Mouse (Mus musculus): ENCODE results near the gene Plcxd2. TPM values are rescaled to one million over a fixed set of nuclear protein-coding genes. Genes with fewer than 3 reads are reported as not detected.

Plcxd2 gene
- total RNA-seq, 1 experiment from 2014 or later = 3.5 TPM

GRCm38 (mm10) chr16:45986236-45986635 is 23.8 kb downstream of the Plcxd2 start:
- DNase-seq = no peak

GRCm38 (mm10) chr16:45984610-45985606 is 25.1 kb downstream of the Plcxd2 start:
- peak; percentile 63 for DNase-seq

- DNase-seq = no peak
Measured at GRCm38 (mm10) chr16:45976251-45976650, 33.8 kb downstream of the Plcxd2 start.

GRCm38 (mm10) chr16:45973959-45974686 is 35.9 kb downstream of the Plcxd2 start:
- no peak for DNase-seq

GRCm38 (mm10) chr16:45970187-45970586 is 39.8 kb downstream of the Plcxd2 start:
- peak; percentile 13 for DNase-seq

GRCm38 (mm10) chr16:45968716-45969115 is 41.3 kb downstream of the Plcxd2 start:
- no peak for DNase-seq

GRCm38 (mm10) chr16:45967471-45967870 is 42.5 kb downstream of the Plcxd2 start:
- DNase-seq = peak; percentile 88

GRCm38 (mm10) chr16:45966604-45967003 is 43.4 kb downstream of the Plcxd2 start:
- no peak for DNase-seq

- DNase-seq = no peak
Measured at GRCm38 (mm10) chr16:45964777-45965176, 45.2 kb downstream of the Plcxd2 start.

GRCm38 (mm10) chr16:45963837-45964236 is 46.2 kb downstream of the Plcxd2 start:
- no peak for DNase-seq

GRCm38 (mm10) chr16:45963088-45963487 is 46.9 kb downstream of the Plcxd2 start:
- no peak for DNase-seq

GRCm38 (mm10) chr16:45960978-45961377 is 49.0 kb downstream of the Plcxd2 start:
- no peak for DNase-seq

GRCm38 (mm10) chr16:45956390-45956950 is 53.5 kb downstream of the Plcxd2 start:
- no peak for DNase-seq

GRCm38 (mm10) chr16:45953394-45953793 is 56.6 kb downstream of the Plcxd2 start, which contains the start of gene Phldb2:
Gene Phldb2 (minus strand): TSS chr16:45953598.
- DNase-seq = no peak

- no peak for DNase-seq
Measured at GRCm38 (mm10) chr16:45952501-45952900, 57.5 kb downstream of the Plcxd2 start.

- DNase-seq = no peak
Measured at GRCm38 (mm10) chr16:45952035-45952434, 58.0 kb downstream of the Plcxd2 start.

GRCm38 (mm10) chr16:45946335-45946734 is 63.7 kb downstream of the Plcxd2 start:
- DNase-seq = no peak

GRCm38 (mm10) chr16:45945649-45946048 is 64.4 kb downstream of the Plcxd2 start:
- no peak for DNase-seq

- DNase-seq = no peak
Measured at GRCm38 (mm10) chr16:45945174-45945631, 64.8 kb downstream of the Plcxd2 start.

GRCm38 (mm10) chr16:45942169-45942891 is 67.7 kb downstream of the Plcxd2 start:
- DNase-seq = no peak

- no peak for DNase-seq
Measured at GRCm38 (mm10) chr16:45940701-45941100, 69.3 kb downstream of the Plcxd2 start.

- DNase-seq = no peak
Measured at GRCm38 (mm10) chr16:45939436-45939835, 70.6 kb downstream of the Plcxd2 start.
